Mouse (Mus musculus) kidney, postnatal 0 days (tissue): Measurements from ENCODE around the gene Spocd1. TPM values are rescaled to one million over a fixed set of nuclear protein-coding genes. Genes with fewer than 3 reads are reported as not detected.

ENCODE experiments used
- ATAC-seq: fragments of 200-750 bp; cut with Nextera tagmentation; replicated peaks from 2 replicates; pipeline ENCODE4 v1.8.0; 2017; ENCODE audit warnings: low read depth, moderate number of reproducible peaks, moderate TSS enrichment, moderate library complexity; ENCODE audit not compliant: low FRiP score
- DNase-seq: peaks from one replicate; pipeline ENCODE4 v3.0.0-alpha.2; 2016; ENCODE audit warnings: low spot score
- H3K27ac ChIP-seq: fragments of 300-500 bp; sonication (generic); 2 replicates; pipeline ENCODE4 v1.5.1; 2014; ENCODE audit warnings: mild to moderate bottlenecking
- H3K27me3 ChIP-seq: fragments of 300-500 bp; sonication (generic); 2 replicates; pipeline ENCODE4 v1.6.1; 2014; ENCODE audit warnings: low read length, mixed read lengths; ENCODE audit not compliant: insufficient read depth
- H3K36me3 ChIP-seq: fragments of 300-500 bp; sonication (generic); 2 replicates; pipeline ENCODE4 v1.6.1; 2014; ENCODE audit warnings: low read length, mixed read lengths; ENCODE audit not compliant: insufficient read depth
- H3K4me1 ChIP-seq: fragments of 300-500 bp; sonication (generic); replicated peaks from 2 replicates; pipeline ENCODE4 v1.6.1; 2014; ENCODE audit warnings: antibody characterized with exemption, low read length, mixed read lengths; ENCODE audit not compliant: insufficient read depth
- H3K4me2 ChIP-seq: fragments of 300-500 bp; sonication (generic); 2 replicates; pipeline ENCODE4 v1.6.1; 2014; ENCODE audit warnings: mild to moderate bottlenecking, low read length, moderate library complexity, mixed read lengths
- H3K4me3 ChIP-seq: fragments of 300-500 bp; sonication (generic); replicated peaks from 2 replicates; pipeline ENCODE4 v1.5.1; 2014; ENCODE audit warnings: low read depth, low read length
- H3K9ac ChIP-seq: fragments of 300-500 bp; sonication (generic); 2 replicates; pipeline ENCODE4 v1.6.1; 2014; ENCODE audit warnings: low read depth, low read length
- H3K9me3 ChIP-seq: fragments of 300-500 bp; sonication (generic); replicated peaks from 2 replicates; pipeline ENCODE4 v1.6.1; 2016; ENCODE audit warnings: low read length, inconsistent platforms, mixed read lengths
- CTCF ChIP-seq: IDR thresholded peaks from 2 replicates; pipeline ENCODE4 v1.5.1; 2016; ENCODE audit warnings: antibody characterized with exemption, low read depth, mild to moderate bottlenecking, moderate library complexity
- WGBS: fragments of 180-500 bp; shearing (Covaris S2); extraction: QIAGEN DNeasy Blood & Tissue Kit; methylation state at CpG from one replicate; pipeline ENCODE4 v1.1.7; 2014; 5-methylcytosine and 5-hydroxymethylcytosine counted together
- polyA plus RNA-seq: library from polyadenylated mRNA; unstranded; fragments of >200 nt; fragmentation: Nextera tagmentation; extraction: Ambion mirVana; gene quantifications from 2 replicates; pipeline ENCODE4 v1.2.1, GENCODE M21; 2015

Gene Spocd1
- polyA plus RNA-seq, 1 experiment from 2014 or later, result not detected

DNA sequence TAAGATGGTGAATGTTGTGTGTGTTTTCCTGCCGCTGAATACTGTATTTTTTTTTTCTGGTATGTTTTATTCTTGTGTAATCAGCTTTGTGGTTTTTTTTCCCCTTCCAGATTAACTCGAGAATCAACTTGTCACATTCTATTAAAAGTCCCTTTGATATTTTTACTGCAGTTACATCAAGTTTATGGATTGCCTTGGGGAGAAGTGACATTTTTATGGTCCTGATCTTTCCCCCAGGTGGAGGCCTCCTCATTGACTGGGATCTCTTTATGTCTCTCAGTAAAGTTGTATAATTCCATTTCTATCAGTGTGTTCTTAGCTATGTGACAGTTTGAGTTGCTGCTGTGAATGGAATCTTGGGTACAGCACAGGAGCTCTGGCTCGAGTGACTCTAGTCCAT lies 20.2 kb upstream of the Spocd1 start:
- Histone ChIP-seq H3K36me3 (no peaks in the 10 kb centered on the region), H3K4me1 (peaks cover 14% of the 10 kb centered on the region), H3K9ac (no peak overlapping the region), H3K4me2 (no peak overlapping the region), H3K27me3 (no peaks in the 10 kb centered on the region), H3K4me3 (no peak overlapping the region), H3K27ac (no peak overlapping the region), H3K9me3 (no peaks in the 10 kb centered on the region)
- peak; percentile 61 for DNase-seq
- WGBS, result 16% methylated on average over 3 of the region's 3 CpGs
- no peak for ATAC-seq
- no peak for TF ChIP-seq CTCF

DNA sequence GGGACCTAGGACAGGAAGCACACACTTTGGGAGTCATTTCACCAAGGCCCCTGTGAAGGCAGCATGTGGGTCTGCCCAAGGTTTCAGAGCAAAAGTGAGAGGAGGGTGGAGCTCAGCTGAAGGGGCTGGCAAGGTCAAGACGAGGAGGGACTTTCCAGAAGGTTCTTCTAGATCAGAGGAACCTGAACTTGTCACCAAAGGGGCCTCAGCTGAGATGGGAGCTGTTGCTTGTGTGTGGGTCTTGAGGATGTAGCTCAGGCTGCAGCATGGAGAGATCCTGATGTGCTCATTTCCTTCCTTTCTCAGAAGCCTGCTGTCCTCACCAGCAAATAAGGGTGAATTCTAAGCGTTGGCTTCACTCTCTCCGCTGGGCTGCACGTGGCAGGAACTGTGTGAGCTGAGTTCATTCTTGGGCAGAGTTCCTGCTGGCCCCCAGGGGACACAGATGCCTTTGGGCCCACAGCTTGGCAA lies 19.8 kb upstream of the Spocd1 start:
- H3K4me2 ChIP-seq, result no peak overlapping the region
- H3K4me3 ChIP-seq, result no peak overlapping the region
- DNase-seq, result no peak
- peaks cover 15% of the 10 kb centered on the region for H3K4me1 ChIP-seq
- TF ChIP-seq CTCF, result no peak
- H3K27me3 ChIP-seq, result no peaks in the 10 kb centered on the region
- H3K9ac ChIP-seq, result no peak overlapping the region
- no peak for ATAC-seq
- no peaks in the 10 kb centered on the region for H3K36me3 ChIP-seq
- WGBS, result 39% methylated on average over 4 of the region's 4 CpGs
- no peaks in the 10 kb centered on the region for H3K9me3 ChIP-seq
- no peak overlapping the region for H3K27ac ChIP-seq

DNA sequence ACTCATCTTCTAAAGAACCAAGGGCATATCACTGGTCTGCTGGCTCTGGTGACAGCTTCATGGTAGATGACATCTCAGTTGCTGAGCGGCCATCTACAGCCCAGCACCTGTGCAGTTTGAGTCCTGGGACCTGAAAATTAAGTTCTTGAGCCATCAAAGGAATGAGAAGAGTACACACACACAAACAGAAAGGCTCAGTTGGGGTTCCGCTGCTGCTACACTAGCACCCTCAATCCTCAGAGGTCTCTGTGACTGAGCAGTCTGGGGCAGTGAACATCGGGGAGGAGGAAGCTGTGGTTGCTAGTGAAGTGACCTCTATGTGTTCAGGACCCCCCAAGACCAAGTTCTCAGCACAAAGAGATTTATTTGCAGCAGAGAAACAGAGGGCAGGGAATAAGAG lies 16.1 kb upstream of the Spocd1 start:
- no peak overlapping the region for H3K9ac ChIP-seq
- no peak for TF ChIP-seq CTCF
- H3K27me3 ChIP-seq, result no peaks in the 10 kb centered on the region
- no peak overlapping the region for H3K4me2 ChIP-seq
- H3K9me3 ChIP-seq, result no peaks in the 10 kb centered on the region
- H3K4me1 ChIP-seq, result peaks cover 15% of the 10 kb centered on the region
- no peak for DNase-seq
- no peaks in the 10 kb centered on the region for H3K36me3 ChIP-seq
- H3K4me3 ChIP-seq, result no peak overlapping the region
- 76% methylated on average over 3 of the region's 3 CpGs for WGBS
- ATAC-seq, result no peak
- H3K27ac ChIP-seq, result no peak overlapping the region

DNA sequence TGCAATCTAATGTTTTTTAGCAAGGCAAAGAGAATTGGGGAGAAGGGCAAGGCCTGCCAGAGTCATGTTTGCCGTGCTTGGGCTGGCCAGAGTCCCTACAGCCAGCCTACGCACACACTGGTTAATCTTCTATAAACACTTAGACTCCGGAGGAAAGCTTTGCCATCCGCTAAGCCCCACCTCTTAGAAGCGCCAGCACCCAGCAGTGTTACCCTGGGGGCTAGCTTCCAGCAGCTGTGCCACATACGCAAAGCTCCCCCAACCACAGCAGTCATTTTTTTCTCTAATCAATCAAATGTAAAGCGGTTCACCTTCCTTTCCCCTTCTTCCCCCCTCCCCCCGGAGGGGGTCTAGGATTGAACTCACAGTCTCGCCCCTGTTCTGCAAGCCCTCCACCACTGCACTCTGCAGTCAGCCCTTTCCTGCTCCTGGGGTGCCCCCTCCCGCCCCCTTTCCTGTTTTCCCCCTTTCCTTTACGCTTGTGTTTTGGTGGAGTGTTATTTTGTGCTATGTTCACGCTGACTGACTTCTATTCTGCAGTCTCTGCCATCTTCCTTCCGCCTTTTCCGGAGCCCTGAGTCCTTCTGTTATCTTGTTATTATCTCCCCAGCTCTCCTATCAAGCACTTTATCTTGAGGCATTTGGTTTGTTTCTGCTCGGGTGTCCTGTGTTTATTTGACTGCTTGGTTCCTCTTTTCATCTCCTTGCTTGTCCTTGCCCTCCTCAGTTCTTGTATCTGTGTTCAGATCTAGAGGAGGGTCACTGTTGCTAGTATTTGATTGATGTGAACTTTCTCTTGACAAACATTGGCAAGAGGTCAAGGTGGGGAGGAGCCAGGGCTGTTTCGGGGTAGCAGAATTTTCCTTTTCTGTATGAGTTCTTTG lies 15.0 kb upstream of the Spocd1 start:
- WGBS, result 15% methylated on average over 16 of the region's 16 CpGs
- Histone ChIP-seq H3K4me1 (peaks cover 14% of the 10 kb centered on the region), H3K27me3 (no peaks in the 10 kb centered on the region), H3K9ac (no peak overlapping the region), H3K4me2 (peak overlapping the region; percentile 48), H3K27ac (0 out of 2 replicates have a peak overlapping the region, but pooled peaks have one; percentile 36), H3K4me3 (peak overlapping the region; percentile 11; the same call in 1 of the 2 replicates), H3K9me3 (no peaks in the 10 kb centered on the region), H3K36me3 (no peaks in the 10 kb centered on the region)
- TF ChIP-seq CTCF, result no peak
- peak; percentile 35 for DNase-seq
- no peak for ATAC-seq

DNA sequence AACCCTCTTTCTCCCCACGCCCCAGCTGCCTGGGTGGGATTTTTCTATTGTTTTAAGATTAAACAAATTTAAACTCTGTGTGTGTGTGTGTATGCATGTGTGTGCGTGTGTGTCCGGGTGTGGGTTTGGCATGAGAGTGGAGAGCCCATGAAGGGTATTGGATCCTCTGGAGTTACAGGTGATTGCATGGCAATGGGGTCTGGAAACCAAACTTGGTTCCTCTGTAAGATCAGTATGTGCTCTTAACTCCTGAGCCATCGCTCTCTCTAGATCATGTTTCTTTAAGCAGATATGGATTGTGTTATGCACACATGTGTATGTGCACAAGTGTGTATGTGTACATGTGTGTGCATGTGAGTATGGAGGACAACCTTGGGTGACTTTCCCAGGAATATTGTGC lies 14.4 kb upstream of the Spocd1 start:
- Histone ChIP-seq H3K9me3 (no peaks in the 10 kb centered on the region), H3K36me3 (no peaks in the 10 kb centered on the region), H3K27me3 (no peaks in the 10 kb centered on the region), H3K4me2 (no peak overlapping the region), H3K27ac (no peak overlapping the region), H3K9ac (no peak overlapping the region), H3K4me3 (no peak overlapping the region), H3K4me1 (peaks cover 7% of the 10 kb centered on the region)
- WGBS, result 83% methylated on average over 4 of the region's 4 CpGs
- ATAC-seq (no peak), DNase-seq (no peak)
- TF ChIP-seq CTCF, result no peak

DNA sequence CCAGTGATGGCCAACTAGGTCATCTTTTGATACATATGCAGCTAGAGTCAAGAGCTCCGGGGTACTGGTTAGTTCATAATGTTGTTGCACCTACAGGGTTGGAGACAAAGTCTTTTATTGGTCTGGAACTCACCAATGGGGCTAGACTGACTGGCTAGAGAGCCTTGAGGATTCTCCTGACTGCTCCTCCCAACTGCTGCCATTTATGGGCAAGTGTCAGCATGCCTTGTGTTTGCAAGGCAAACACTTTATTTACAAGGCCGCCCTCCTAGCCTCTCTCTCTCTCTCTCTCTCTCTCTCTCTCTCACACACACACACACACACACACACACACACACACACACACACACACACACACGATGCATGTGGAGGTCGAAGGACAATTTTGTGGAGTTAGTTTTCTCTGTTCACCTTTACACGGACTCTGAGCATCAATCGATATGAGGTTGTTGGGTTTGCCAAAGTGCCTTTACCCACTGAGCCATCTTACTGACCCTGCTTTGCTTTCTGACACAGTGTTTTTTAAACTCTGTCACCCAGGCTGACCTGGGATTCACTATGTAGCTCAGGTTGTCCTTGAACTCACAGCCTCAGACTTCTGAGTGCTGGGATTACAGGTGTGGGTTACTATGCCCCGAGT lies 13.6 kb upstream of the Spocd1 start:
- Histone ChIP-seq H3K36me3 (no peaks in the 10 kb centered on the region), H3K27me3 (no peaks in the 10 kb centered on the region), H3K4me1 (peaks cover 7% of the 10 kb centered on the region), H3K4me2 (no peak overlapping the region), H3K9ac (no peak overlapping the region), H3K27ac (no peak overlapping the region), H3K4me3 (no peak overlapping the region), H3K9me3 (no peaks in the 10 kb centered on the region)
- no peak for ATAC-seq
- 85% methylated on average over 7 of the region's 7 CpGs for WGBS
- no peak for TF ChIP-seq CTCF
- DNase-seq, result no peak
